ENCODE assay signal across 9 mouse cellular contexts in the genomic region with DNA sequence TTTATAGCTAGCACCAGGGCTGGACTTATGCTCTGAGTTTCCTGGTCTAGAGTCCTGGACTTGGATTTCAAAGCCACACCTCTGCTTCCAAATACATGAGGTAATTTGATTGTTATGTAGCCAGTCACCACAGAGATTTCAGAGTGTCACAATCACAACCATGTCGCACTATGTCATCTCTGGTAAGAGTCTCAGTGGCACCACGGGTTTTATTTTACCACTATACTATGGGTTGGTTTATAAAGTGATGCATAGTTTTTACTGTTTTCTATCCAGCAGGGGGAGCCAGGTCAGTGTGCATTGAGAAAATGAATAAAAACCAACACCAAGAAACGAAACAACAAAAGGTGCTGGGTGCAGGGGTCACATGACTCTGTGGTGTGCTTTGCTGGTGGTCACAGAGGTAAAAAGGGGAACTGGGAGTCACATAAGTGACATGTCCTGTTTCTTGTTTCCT. TPM values are rescaled to one million over a fixed set of nuclear protein-coding genes. Genes with fewer than 3 reads are reported as not detected.
DNase-seq lines count a peak whose midpoint lies in the region; ATAC-seq lines count a peak whose summit lies in the region.
"Had no signal": no experiment of that assay in that cellular context is flagged by ENCODE, and none has a peak within 500 bp of the region (broad histone marks: within the 10 kb centered on the region; RNA-seq: fewer than 3 reads in every experiment).

No protein-coding gene starts in this region.

- no peak overlapping the region for H3K4me3 ChIP-seq in hindbrain, embryonic 10.5 days
- H3K4me3 ChIP-seq in hindbrain, embryonic 12.5 days = no peak overlapping the region
- H3K4me3 ChIP-seq: stomach, embryonic 15.5 days had no signal

- DNase-seq in hindbrain, embryonic 10.5 days (ENCODE audit: low spot score) = peak; percentile 6
- peak; percentile 21 for DNase-seq in c-Kit-positive CD71-positive TER-119-positive erythroid progenitor cells, embryonic 14.5 days (ENCODE audit: low spot score)
- peak; percentile 14 to 24 for DNase-seq in kidney, postnatal 4 days
- DNase-seq in retina, embryonic 14.5 days (ENCODE audit: low spot score) = peak; percentile 66
- no peak for DNase-seq in urinary bladder, adult 18-20 months (ENCODE audit: low spot score in 2 of 2)
- no peak for DNase-seq in cerebellum, adult 11-12 months

- ATAC-seq in hindbrain, embryonic 12.5 days (ENCODE audit: low FRiP score) = no peak
- ATAC-seq in CD4-positive, CD25-positive, alpha-beta regulatory T cell, adult 4 months = peak; percentile 94

- H3K4me2 ChIP-seq in hindbrain, embryonic 12.5 days (replicated peaks) = no peak overlapping the region
- H3K4me2 ChIP-seq: stomach, embryonic 15.5 days had no signal

- no peaks in the 10 kb centered on the region for H3K27me3 ChIP-seq in hindbrain, embryonic 10.5 days (ENCODE audit: insufficient read depth, poor library complexity, severe bottlenecking)
- H3K27me3 ChIP-seq in hindbrain, embryonic 12.5 days = no peaks in the 10 kb centered on the region; the same call in 1 of the 2 replicates
- H3K27me3 ChIP-seq: stomach, embryonic 15.5 days had no signal

- H3K36me3 ChIP-seq in hindbrain, embryonic 10.5 days = no peaks in the 10 kb centered on the region
- H3K36me3 ChIP-seq in hindbrain, embryonic 12.5 days = no peaks in the 10 kb centered on the region
- H3K36me3 ChIP-seq: stomach, embryonic 15.5 days had no signal

- no peaks in the 10 kb centered on the region for H3K9me3 ChIP-seq in hindbrain, embryonic 10.5 days
- no peaks in the 10 kb centered on the region for H3K9me3 ChIP-seq in hindbrain, embryonic 12.5 days (replicated peaks)
- H3K9me3 ChIP-seq: stomach, embryonic 15.5 days had no signal

- H3K27ac ChIP-seq in hindbrain, embryonic 10.5 days = no peak overlapping the region
- H3K27ac ChIP-seq in hindbrain, embryonic 12.5 days = no peak overlapping the region
- H3K27ac ChIP-seq: stomach, embryonic 15.5 days had no signal

- H3K9ac ChIP-seq in hindbrain, embryonic 12.5 days = no peak overlapping the region
- H3K9ac ChIP-seq: stomach, embryonic 15.5 days had no signal

- H3K4me1 ChIP-seq in hindbrain, embryonic 10.5 days (replicated peaks) = peaks cover 4% of the 10 kb centered on the region; the same call in 1 of the 2 replicates
- H3K4me1 ChIP-seq in hindbrain, embryonic 12.5 days = no peaks in the 10 kb centered on the region

- 47% methylated on average over 3 of the region's 3 CpGs for WGBS in hindbrain, embryonic 10.5 days
- 44% methylated on average over 3 of the region's 3 CpGs for WGBS in hindbrain, embryonic 12.5 days

RNA-seq across cellular contexts. Expression of a gene that starts 15.8 kb away (rescaled TPM):
- 22.5 and 28.4 TPM in 2 replicates for polyA plus RNA-seq in hindbrain, embryonic 10.5 days (2016; fragmentation: Nextera tagmentation; extraction: Ambion mirVana)
- 24.5 and 27.9 TPM in 2 replicates for polyA plus RNA-seq in hindbrain, embryonic 12.5 days (2016; fragmentation: Nextera tagmentation; extraction: Ambion mirVana)
- 10 to 100 TPM; 54.9 to 91.3 TPM for polyA plus RNA-seq in CD4-positive, CD25-positive, alpha-beta regulatory T cell, adult 4 months (2017; shearing (Covaris generic))

RNA-seq across cellular contexts. Expression of a gene that starts 45.2 kb away (rescaled TPM):
- 9.9 and 12.0 TPM in 2 replicates for polyA plus RNA-seq in hindbrain, embryonic 10.5 days (2016; fragmentation: Nextera tagmentation; extraction: Ambion mirVana)
- 15.6 and 20.2 TPM in 2 replicates for polyA plus RNA-seq in hindbrain, embryonic 12.5 days (2016; fragmentation: Nextera tagmentation; extraction: Ambion mirVana)
- polyA plus RNA-seq in CD4-positive, CD25-positive, alpha-beta regulatory T cell, adult 4 months (2017; shearing (Covaris generic)) = 10 to 100 TPM; 21.0 to 24.4 TPM

Comparison
In these comparisons a context has a peak if more than half of its experiments do, and no peak if none do; other contexts are left out.
1. DNase-seq: peak in hindbrain, embryonic 10.5 days (single experiment), c-Kit-positive CD71-positive TER-119-positive erythroid progenitor cells, embryonic 14.5 days (single experiment), kidney, postnatal 4 days (2 of 2) and retina, embryonic 14.5 days (single experiment); none in urinary bladder, adult 18-20 months (0 of 2) and cerebellum, adult 11-12 months (single experiment).